In the genomic region with DNA sequence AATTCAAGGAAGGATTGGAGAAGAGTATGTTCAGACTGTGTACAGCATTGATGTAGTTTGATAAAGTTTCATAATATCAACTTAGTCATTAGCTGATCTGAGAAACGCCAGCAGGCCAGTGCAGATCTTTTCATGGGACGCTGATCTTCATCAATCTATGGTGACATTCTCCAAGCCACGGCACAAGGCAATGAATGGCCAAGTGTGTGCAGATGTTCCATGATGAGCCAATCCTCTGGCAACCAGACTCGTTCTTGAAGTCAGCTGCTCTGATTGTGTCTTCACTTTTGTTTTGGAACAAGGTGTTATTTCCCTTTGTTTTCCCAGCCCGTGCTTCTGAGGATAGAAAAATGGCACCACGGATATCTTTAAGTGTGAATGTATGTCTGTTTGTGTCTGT, we compare ENCODE assay signal across 20 mouse cellular contexts.
DNase-seq lines count a peak whose midpoint lies in the region; ATAC-seq and TF ChIP-seq lines count a peak whose summit lies in the region.
"Had no signal": no experiment of that assay in that cellular context is flagged by ENCODE, and none has a peak within 500 bp of the region (broad histone marks: within the 10 kb centered on the region; RNA-seq: fewer than 3 reads in every experiment).

No protein-coding gene starts in this region.

- intact Hi-C loops in gastrocnemius, adult 2 months (cut with DNase I), result no loop called here

- H3K36me3 ChIP-seq in hindbrain, postnatal 0 days (ENCODE audit: insufficient read depth, low read length), result no peaks in the 10 kb centered on the region
- H3K36me3 ChIP-seq in hindbrain, embryonic 10.5 days, result no peaks in the 10 kb centered on the region
- H3K36me3 ChIP-seq: forebrain, embryonic 10.5 days; heart, embryonic 10.5 days; limb, embryonic 13.5 days; liver, embryonic 12.5 days; midbrain, embryonic 12.5 days; neural tube, embryonic 12.5 days had no signal

- H3K27me3 ChIP-seq in hindbrain, postnatal 0 days (ENCODE audit: insufficient read depth, low read length), result no peaks in the 10 kb centered on the region
- H3K27me3 ChIP-seq in hindbrain, embryonic 10.5 days (ENCODE audit: insufficient read depth, poor library complexity, severe bottlenecking), result no peaks in the 10 kb centered on the region
- H3K27me3 ChIP-seq: limb, embryonic 13.5 days; liver, embryonic 12.5 days; midbrain, embryonic 12.5 days; neural tube, embryonic 12.5 days had no signal

- no peaks in the 10 kb centered on the region for H3K9me3 ChIP-seq in hindbrain, postnatal 0 days (ENCODE audit: low read length)
- H3K9me3 ChIP-seq in hindbrain, embryonic 10.5 days, result no peaks in the 10 kb centered on the region
- H3K9me3 ChIP-seq: forebrain, embryonic 10.5 days; heart, embryonic 10.5 days; limb, embryonic 13.5 days; liver, embryonic 12.5 days; midbrain, embryonic 12.5 days; neural tube, embryonic 12.5 days had no signal

- 76% methylated on average over 6 of the region's 6 CpGs for WGBS in hindbrain, postnatal 0 days
- 90% methylated on average over 6 of the region's 6 CpGs for WGBS in hindbrain, embryonic 10.5 days

- no peak overlapping the region for H3K9ac ChIP-seq in hindbrain, postnatal 0 days (replicated peaks; ENCODE audit: low read length)
- H3K9ac ChIP-seq: limb, embryonic 13.5 days; liver, embryonic 12.5 days; lung, embryonic 14.5 days; midbrain, embryonic 12.5 days; neural tube, embryonic 12.5 days had no signal

- no peak overlapping the region for H3K4me3 ChIP-seq in gastrocnemius, adult 2 months
- no peak overlapping the region for H3K4me3 ChIP-seq in hindbrain, postnatal 0 days (ENCODE audit: low read length)
- H3K4me3 ChIP-seq in hindbrain, embryonic 10.5 days, result no peak overlapping the region
- H3K4me3 ChIP-seq: forebrain, embryonic 10.5 days; heart, embryonic 10.5 days; limb, embryonic 13.5 days; liver, embryonic 12.5 days; midbrain, embryonic 12.5 days; neural tube, embryonic 12.5 days had no signal

- peak overlapping the region; percentile 48; the same call in 1 of the 2 replicates for H3K27ac ChIP-seq in gastrocnemius, adult 2 months
- H3K27ac ChIP-seq in hindbrain, postnatal 0 days, result peak overlapping the region; percentile 66; the same call in 1 of the 2 replicates
- H3K27ac ChIP-seq in hindbrain, embryonic 10.5 days, result no peak overlapping the region
- H3K27ac ChIP-seq: forebrain, embryonic 10.5 days; heart, embryonic 10.5 days; kidney, postnatal 0 days; limb, embryonic 13.5 days; liver, embryonic 12.5 days; midbrain, embryonic 12.5 days; neural tube, embryonic 12.5 days had no signal

- peak; percentile 53 for DNase-seq in gastrocnemius, adult 2 months
- DNase-seq in gastrocnemius, postnatal 4 days (ENCODE audit: low spot score in 2 of 2), result no peak
- DNase-seq in hindbrain, postnatal 0 days (ENCODE audit: low spot score), result no peak
- DNase-seq in hindbrain, embryonic 10.5 days (ENCODE audit: low spot score), result no peak
- DNase-seq in lung, postnatal 10 days, result peak; percentile 21
- DNase-seq in lung, postnatal 14 days, result no peak
- peak; percentile 43 for DNase-seq in lung, postnatal 36 days
- DNase-seq in cerebellum, adult 11-12 months, result no peak
- DNase-seq: adrenal gland, postnatal 14 days; cerebellum, adult 9-10 months; kidney, adult 2 months; lung, embryonic 14.5 days; thymus, postnatal 25 days had no signal

- H3K4me1 ChIP-seq in hindbrain, postnatal 0 days (ENCODE audit: insufficient read depth, low read length), result no peaks in the 10 kb centered on the region
- H3K4me1 ChIP-seq in hindbrain, embryonic 10.5 days (replicated peaks), result peaks cover 12% of the 10 kb centered on the region
- H3K4me1 ChIP-seq: forebrain, embryonic 10.5 days; liver, embryonic 12.5 days; midbrain, embryonic 12.5 days; neural tube, embryonic 12.5 days had no signal

- H3K4me2 ChIP-seq in hindbrain, postnatal 0 days (ENCODE audit: low read depth, low read length), result no peak overlapping the region
- H3K4me2 ChIP-seq: limb, embryonic 13.5 days; liver, embryonic 12.5 days; lung, embryonic 14.5 days; midbrain, embryonic 12.5 days; neural tube, embryonic 12.5 days had no signal

- TF ChIP-seq CTCF in gastrocnemius, adult 2 months (IDR thresholded peaks at IDR 0.05), result no peak
- no peak for TF ChIP-seq CTCF in hindbrain, postnatal 0 days (IDR thresholded peaks at IDR 0.05; ENCODE audit: low read depth)

- no peak for ATAC-seq in hindbrain, postnatal 0 days
- ATAC-seq: liver, embryonic 12.5 days had no signal

Comparison
In these comparisons a context has a peak if more than half of its experiments do, and no peak if none do; other contexts are left out.
1. DNase-seq: peak in gastrocnemius, adult 2 months (single experiment), lung, postnatal 10 days (single experiment) and lung, postnatal 36 days (single experiment); none in gastrocnemius, postnatal 4 days (0 of 2), hindbrain, postnatal 0 days (single experiment), hindbrain, embryonic 10.5 days (single experiment), lung, postnatal 14 days (single experiment) and cerebellum, adult 11-12 months (single experiment).